Mouse (Mus musculus) adrenal gland, adult (tissue): ENCODE data around the gene Ccdc117.
A peak's percentile ranks its signal among the peaks of the same experiment; 100 is the strongest.
"Not testable (repeated sequence)": the region's sequence is repeated elsewhere in the genome, so short reads cannot be mapped to it uniquely, and the experiment has no call there.

Experiments
- DNase-seq, 2 experiments: peaks; one replicate each; pipeline ENCODE4 v3.0.0; 2022 to 2023; ENCODE audit warnings: low spot score in 1 of 2; ENCODE audit not compliant: inconsistent age in 2 of 2

Ccdc117 gene

GRCm38 (mm10) chr11:5512099-5512725 is 29.8 kb downstream of the Ccdc117 start:
- DNase-seq: no peak

- DNase-seq: not testable (repeated sequence)
These were observed 31.3 kb downstream of the Ccdc117 start for GRCm38 (mm10) chr11:5510686-5511085.

GRCm38 (mm10) chr11:5510099-5510391 is 31.9 kb downstream of the Ccdc117 start:
- no peak for DNase-seq

DNA sequence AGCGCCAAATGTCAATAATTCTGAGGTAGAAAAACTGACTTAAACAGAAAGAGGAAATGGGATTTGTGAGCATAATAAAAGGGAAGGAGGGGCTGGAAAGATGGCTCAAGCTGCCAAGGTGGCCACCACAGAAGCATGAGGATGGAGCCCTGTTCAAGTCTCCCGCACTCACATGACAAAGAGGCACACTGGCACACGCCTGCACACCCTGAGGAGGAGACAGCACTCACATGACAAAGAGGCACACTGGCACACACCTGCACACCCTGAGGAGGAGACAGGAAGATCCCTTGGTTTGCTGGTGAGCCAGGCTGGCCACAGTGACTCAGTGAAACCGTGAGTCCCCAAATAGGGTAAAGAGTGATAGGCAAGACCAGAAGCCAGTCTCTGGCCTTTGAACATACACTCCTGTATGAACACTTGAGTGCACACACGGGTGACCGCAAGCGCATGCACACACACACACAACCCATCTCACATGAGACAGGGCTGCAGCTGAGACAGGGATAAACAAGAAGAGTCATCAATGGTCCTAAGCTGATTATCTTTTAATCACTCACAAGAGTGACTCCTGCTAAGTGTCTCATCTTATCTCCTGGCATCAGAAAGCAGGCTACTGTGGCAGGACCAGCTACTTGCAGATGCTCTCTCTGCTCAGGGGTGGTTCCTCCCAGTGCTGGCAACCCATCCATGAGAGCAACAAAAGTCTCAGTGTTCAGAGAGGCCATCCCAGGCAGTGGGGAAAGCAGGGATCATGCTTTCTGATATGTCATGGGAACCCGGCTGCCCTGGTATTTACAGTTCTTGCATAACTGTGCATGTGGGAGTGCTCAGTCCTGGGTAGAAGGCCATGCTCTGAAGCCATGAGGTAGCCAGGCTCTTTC is 32.5 kb downstream of the Ccdc117 start:
- DNase-seq: peak in 1 of 2 experiments; percentile 66

DNA sequence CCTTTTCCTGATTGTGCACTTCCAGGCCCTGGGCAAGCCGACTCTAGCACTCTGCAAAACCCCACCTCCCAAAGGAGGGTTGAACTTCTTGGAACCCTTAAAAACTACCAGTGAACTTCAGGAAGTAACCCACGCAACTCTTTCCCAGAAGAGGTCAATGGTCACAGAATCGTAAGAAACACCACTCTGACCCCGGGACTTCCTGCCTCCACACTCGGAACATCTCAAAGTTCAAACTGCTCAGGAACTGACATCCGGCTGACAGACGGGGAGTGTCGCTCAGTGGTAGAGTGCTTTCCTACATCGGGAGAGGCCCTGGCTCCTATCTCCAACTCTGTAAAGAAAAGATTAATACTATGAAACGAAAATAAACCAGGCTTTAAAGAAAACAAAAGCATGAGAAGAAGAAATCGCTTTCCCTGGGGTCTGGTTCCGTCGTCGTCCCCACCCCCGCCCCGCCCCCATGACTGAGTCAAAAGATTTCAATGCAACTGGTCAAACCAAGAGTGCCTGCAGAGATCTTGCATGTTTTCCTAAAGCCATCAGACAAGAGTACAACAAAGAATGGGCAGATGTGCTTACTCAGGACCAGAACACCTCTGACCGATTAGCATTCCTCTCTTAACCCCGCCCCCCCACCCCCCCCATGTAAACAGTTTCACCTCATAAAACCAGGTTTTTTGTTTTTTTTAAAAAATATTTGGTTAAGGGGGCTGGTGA is 36.0 kb downstream of the Ccdc117 start:
- peak; percentile 51 to 88 for DNase-seq

DNA sequence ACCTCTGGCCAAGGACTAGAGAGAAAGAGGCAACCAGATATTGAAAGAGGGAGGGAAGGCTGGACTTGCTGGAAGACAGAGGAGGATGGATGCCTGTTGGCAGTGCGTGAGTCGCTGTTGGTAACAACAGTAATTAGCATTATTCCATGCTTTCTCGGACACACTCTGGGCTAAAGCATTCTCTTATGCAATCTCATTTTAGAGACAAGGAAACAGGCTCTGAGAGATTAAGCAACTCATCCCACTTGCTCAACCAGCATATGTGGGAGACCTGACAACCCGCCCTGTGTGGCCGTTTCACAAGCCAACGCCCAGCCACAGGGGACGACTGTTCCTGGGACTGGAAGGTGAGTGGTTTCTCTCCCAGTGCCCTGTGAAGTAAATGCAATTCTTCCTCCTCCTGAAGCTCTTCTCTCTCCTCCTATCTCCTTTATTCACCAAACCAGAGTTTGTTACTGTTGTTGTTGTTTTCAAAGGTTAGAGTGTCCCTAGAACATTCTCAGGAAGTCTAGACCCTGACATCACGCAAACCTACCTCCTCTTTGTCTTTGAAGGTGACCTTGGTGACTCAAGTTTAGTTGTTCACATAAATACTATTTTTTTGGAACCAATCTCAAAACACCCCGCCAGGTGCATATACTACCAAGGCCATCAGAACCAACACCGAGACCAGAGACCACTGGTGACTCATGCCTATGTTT is 39.5 kb downstream of the Ccdc117 start:
- peak in 1 of 2 experiments; percentile 84 for DNase-seq

DNA sequence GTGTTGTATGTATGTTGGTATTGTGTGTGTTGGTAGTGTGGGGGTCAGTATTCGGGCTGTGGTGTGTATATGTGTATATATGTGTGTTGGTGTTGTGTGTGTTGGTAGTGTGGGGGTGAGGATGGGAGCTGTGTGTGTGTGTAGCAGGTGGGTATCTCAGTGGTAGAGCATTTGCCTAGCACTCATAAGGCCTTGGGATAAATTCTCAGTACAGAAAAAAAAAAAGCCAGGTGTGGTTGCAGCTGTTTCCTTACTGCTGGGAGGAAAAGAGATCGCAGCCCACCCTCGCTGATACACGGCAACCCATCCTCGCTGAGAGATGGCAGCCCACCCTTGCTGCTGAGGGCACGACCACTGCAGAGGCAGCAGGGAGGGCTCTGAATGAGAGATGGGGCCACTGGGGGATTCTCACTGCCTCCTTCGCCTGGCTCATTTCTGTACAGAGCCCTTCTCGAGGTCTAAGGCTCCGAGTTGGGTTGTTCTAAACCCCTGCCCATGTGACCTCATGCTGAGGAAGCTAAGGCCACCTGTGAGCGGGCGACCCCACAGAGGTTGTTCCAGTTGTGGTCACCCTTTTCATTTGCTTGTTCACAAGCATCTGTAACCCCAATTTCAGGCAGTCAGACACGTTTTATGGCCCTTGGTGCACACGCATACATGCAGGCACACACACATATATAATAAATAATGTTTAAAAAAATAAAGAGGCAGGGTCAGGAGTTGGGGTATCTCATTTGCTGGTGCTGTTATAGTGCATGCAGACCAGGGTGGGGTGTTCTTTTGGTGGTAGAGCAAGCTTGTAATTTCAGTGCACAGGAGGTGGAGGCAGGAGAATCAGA is 40.9 kb downstream of the Ccdc117 start:
- no peak for DNase-seq

- no peak for DNase-seq
These were observed 41.9 kb downstream of the Ccdc117 start for GRCm38 (mm10) chr11:5499961-5500644.

- DNase-seq: no peak
These were observed 42.9 kb downstream of the Ccdc117 start for GRCm38 (mm10) chr11:5498931-5499661.

- DNase-seq: no peak
These were observed 43.6 kb downstream of the Ccdc117 start for GRCm38 (mm10) chr11:5498422-5498821.

DNA sequence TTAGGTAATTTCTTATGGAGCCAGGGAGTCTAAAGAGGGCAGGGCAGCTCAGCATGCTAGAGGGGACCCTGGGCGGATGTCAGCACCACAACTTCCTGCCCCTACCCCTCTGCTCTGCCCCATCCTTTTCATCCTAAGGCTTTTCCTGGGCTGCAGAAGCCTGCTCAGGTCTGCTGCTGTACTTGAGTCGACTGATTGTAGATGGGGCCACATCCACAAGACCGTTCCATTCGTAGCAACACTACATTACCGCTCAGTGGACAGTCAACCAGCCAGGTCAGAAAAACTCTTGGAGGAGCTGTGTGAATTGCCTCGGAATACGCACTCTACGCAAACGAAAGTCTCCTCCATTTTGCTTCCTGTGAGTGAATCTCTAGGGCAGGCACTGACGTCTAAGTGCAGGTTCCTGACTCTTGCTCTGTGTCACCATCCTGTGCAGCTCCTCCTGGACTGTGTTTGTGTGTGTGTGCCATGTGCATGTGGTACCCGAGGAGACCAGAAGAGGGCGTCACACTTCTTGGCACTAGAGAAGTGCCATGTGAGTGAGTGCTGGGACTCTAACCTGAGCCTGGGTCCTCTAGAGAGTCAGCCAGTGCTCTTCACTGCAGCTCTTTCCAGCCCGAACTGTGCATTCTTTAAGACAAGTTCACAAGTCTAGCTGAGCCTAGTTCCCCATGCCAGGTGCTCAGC is 45.3 kb downstream of the Ccdc117 start:
- no peak for DNase-seq

DNA sequence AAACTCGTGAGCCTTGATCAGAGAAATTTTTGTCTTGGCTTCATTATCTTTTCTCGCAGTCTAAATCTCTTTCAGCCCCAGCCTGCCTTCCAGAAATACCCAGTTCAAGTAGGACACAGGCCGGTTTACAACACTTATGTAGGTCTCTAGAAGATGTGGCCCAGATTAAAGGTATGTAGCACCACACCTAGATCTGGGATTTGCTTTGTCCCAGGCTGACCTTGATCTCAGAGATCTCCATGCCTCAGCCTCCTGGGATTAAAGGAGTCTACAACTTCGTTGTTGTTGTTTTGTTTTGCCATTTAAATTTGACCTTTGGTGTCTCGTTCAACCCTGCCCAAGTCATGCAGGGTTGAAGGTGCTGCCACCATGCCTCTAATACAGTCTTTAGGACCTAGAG is 46.1 kb downstream of the Ccdc117 start:
- no peak for DNase-seq

- no peak for DNase-seq
These were observed 46.6 kb downstream of the Ccdc117 start for GRCm38 (mm10) chr11:5495286-5495832.

DNA sequence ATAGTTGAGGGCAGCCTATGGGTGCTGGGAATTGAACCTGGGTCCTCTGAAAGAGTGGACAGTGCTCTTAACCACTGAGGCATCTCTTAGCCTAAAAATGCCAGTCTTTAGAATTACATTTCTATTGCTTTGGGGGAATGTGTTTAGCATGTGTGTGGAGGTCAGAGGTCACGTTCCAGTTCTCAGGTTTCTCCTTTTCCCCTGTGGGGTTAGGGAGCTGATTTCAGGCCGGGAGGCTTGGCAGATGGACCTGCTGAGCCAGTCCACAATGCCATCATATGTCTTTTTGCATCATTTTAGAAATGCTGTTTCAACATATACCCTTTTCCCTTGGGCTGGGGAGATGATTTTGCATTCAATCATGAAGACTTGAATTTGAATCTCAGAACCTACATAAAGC is 48.1 kb downstream of the Ccdc117 start:
- no peak for DNase-seq

GRCm38 (mm10) chr11:5491912-5492311 is 50.1 kb downstream of the Ccdc117 start:
- DNase-seq: no peak

- peak in 1 of 2 experiments; percentile 77 for DNase-seq
These were observed 50.9 kb downstream of the Ccdc117 start for GRCm38 (mm10) chr11:5490989-5491656.

GRCm38 (mm10) chr11:5489433-5489832 is 52.6 kb downstream of the Ccdc117 start:
- not testable (repeated sequence) for DNase-seq
